Mouse (Mus musculus) stomach, adult 2 months (tissue): ENCODE measurements around the gene Zfp738. TPM values are rescaled to one million over a fixed set of nuclear protein-coding genes. Genes with fewer than 3 reads are reported as not detected.

Experiments used
- polyA plus RNA-seq: library from polyadenylated mRNA; depleted of rRNA; stranded (reverse); fragments of >200 nt; gene quantifications from 2 replicates; pipeline ENCODE4 v1.2.3, GENCODE M21; 2012; rRNA removed

The Zfp738 gene
- polyA plus RNA-seq, result 0.65 and 0.85 TPM in 2 replicates

DNA sequence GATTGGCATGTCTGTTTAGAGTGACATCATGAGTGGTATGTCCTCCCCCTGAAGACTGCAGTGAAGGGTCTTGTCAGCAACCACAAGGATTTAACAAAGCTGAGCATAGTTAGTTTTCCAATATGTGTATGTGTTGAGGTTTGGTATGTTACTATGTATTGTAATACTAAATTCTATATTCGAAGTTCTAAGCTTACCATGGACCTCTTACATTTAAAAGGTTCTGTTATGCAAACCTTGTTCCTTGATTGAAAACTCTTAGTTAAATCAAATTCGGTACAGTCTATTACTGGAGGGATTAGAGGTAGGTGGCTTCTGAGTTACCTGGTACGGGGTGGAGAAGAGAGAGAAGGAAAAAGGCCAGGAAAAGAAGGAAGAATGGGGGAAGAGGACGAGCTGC lies at the start of gene Zfp738:
TSS of gene Zfp738 (minus strand) at position 101 of the 400 bp plus-strand sequence.

DNA sequence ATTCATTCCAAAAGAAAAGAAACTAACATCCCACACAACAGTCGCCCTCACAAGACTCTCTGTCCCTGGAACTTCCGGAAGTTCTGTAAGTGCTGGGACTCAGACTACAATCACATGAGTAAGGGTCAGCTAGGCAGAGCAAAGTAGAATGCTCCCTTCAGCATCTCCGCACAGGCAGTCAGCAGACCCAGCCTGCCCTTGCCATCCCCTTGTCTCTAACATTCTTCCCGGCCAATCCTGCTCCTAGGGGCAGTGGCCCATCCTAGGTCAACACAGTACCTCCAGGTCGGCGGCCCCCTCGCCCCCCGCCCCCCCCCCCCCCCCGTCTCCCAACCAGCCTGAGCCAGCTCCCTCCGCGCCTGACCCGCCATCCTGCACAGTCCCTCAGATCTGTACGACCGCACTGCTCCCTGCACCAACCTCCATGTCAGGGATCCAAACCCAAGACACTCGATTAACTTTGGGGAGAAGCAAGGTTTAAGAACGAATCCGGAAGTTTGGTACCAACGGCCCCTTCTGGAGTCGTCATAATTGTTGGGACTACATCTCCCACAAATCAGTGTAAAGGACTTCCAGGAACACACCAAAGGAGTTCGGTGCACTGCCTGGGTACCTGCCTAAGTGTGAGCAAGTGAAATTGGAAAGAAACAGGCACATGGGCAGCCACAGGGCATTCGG lies 41.9 kb upstream of the Zfp738 start, which contains the start of gene Zfp65:
TSS of gene Zfp65 (minus strand) at position 533 of the 678 bp plus-strand sequence.

DNA sequence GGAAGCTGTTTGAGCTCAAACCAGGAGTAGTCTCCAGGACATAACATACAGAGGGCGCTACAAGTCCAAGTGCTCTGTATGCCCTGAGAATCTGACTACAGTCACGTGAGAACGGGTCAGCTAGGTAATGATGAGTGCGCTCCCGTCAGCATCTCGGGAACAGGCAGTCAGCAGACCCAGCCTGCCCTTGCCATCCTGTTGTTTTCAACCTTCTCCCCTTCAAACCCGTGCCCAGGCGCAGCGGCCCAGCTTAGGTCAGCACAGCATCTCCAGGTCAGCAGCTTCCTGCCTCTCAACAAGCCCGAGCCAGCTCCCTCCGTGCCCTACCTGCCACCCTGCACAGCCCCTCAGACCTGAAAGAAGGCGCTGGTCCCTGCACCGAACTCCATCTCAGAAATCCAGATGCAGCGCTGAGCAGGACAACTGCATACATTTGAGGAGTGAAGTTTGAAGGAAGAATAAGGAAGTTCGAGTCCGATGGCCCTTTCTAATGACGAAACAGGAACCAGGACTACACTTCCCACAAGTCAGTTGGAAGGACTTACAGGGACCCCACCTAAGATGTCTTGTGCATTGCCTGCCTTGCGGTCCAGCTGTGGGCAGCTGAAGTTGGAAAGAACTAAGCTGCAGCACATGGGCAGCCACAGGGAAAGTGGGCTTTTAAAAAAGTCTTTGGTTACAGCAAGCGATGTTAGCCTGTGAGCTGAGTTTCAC lies 49.4 kb downstream of the Zfp738 start, which contains the start of the genes Gm49345 and Zfp729a:
TSS of gene Gm49345 (minus strand) at position 476 of the 714 bp plus-strand sequence.
TSS of gene Zfp729a (minus strand) at position 498 of the 714 bp plus-strand sequence.

DNA sequence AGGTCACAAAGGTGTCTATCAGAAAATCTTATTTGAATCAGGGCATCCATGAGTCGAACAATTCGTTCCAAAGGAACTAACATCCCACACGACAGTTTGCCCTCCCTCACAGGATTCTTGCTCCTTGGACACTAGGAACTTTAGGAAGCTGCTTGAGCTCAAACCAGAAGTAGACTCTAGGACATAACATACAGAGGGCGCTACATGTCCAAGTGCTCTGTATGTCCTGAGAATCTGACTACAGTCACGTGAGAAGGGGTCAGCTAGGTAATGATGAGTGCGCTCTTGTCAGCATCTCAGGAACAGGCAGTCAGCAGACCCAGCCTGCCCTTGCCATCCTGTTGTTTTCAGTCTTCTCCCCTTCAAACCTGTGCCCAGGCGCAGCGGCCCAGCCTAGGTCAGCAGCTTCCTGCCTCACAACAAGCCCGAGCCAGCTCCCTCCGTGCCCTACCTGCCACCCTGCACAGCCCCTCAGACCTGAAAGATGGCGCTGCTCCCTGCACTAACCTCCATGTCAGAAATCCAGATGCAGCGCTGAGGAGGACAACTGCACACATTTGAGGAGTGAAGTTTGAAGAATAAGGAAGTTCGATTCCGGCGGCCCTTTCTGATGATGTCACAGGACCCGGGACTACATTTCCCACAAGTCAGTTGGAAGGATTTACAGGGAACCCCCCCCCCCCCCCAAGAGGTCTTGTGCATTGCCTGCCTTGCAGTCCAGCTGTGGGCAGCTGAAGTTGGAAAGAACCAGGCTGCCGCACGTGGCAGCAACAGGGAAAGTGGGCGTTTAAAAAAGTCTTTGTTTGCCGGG lies 77.6 kb downstream of the Zfp738 start, which contains the start of gene Zfp729b:
TSS of gene Zfp729b (minus strand) at position 642 of the 811 bp plus-strand sequence.

Other genes with a start within 250 kb of the Zfp738 start
- 0.08 and 0.09 TPM in 2 replicates for gene Zfp874a, start 235.4 kb downstream of the Zfp738 start, polyA plus RNA-seq
- gene Zfp874b, start 202.8 kb downstream of the Zfp738 start, polyA plus RNA-seq, result 0.05 and 0.37 TPM in 2 replicates
- 0.06 and 0.09 TPM in 2 replicates for gene Zfp58, start 186.5 kb downstream of the Zfp738 start, polyA plus RNA-seq
- not detected in 2 replicates for gene Gm26965, start 160.9 kb downstream of the Zfp738 start, polyA plus RNA-seq
- 3.0 and 3.3 TPM in 2 replicates for gene Zfp87, start 160.9 kb downstream of the Zfp738 start, polyA plus RNA-seq
- gene Zfp748, start 133.2 kb downstream of the Zfp738 start, polyA plus RNA-seq, result 0.05 and 0.66 TPM in 2 replicates
- gene Zfp729b, start 77.4 kb downstream of the Zfp738 start, polyA plus RNA-seq, result 0.01 TPM in 2 replicates
- gene Gm49345, start 49.3 kb downstream of the Zfp738 start, polyA plus RNA-seq, result not detected in 2 replicates
- 0.03 and 0.08 TPM in 2 replicates for gene Zfp729a, start 49.3 kb downstream of the Zfp738 start, polyA plus RNA-seq
- gene Zfp65, start 42.1 kb upstream of the Zfp738 start, polyA plus RNA-seq, result 0.02 TPM in 2 replicates
- 0.06 TPM in 1 of 2 replicates, not detected in the other for gene Zfp85, start 68.2 kb upstream of the Zfp738 start, polyA plus RNA-seq
- 0.03 and 0.21 TPM in 2 replicates for gene Zfp493, start 92.6 kb upstream of the Zfp738 start, polyA plus RNA-seq
- gene Zfp273, start 126.7 kb upstream of the Zfp738 start, polyA plus RNA-seq, result 0.03 TPM in 1 of 2 replicates, not detected in the other
- gene Gm10037, start 144.0 kb upstream of the Zfp738 start, polyA plus RNA-seq, result not detected in 2 replicates
- gene BC048507, start 176.3 kb upstream of the Zfp738 start, polyA plus RNA-seq, result not detected in 2 replicates